Mouse (Mus musculus) liver, adult 2 months (tissue): ENCODE measurements around the gene Fbxw9.

ENCODE experiments used
- CTCF ChIP-seq: fragments of 200-500 bp; IDR thresholded peaks from 2 replicates; pipeline ENCODE4 v1.5.1; 2011; ENCODE audit warnings: low read depth, low read length, control low read depth
- POLR2A ChIP-seq: fragments of 200-500 bp; IDR thresholded peaks from 2 replicates; pipeline ENCODE4 v1.6.1; 2011; ENCODE audit warnings: low read length, control low read depth; ENCODE audit not compliant: insufficient read depth; ENCODE audit errors: extremely low read depth

DNA sequence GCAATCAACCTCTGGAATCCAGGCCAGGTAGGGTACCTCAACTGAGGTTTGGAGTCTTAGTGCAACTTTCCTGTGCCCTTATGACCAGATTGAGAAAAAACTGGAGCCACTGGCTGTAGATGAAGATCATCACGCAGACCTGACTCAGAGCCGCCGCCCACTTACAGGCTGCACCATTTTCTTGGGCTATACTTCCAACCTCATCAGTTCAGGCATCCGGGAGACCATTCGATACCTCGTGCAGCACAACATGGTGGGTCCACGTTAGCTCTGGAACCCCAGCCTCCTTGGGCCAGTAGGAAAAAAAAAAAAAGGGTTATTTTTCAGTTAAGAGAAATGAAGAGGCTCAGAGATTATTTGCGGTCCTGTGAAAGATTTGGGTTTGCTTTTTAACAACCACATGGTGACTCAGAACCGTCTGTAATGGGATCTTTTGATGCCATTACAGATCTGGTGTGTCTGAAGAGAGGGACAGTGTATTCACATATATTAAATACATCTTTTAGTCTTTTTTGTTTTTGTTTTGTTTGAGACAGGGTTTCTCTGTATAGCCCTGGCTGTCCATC lies 12.6 kb downstream of the Fbxw9 start:
- TF ChIP-seq CTCF (no peak), POLR2A (no peak)
